Mouse (Mus musculus): ENCODE results near the gene Vps35l.

Vps35l gene

DNA sequence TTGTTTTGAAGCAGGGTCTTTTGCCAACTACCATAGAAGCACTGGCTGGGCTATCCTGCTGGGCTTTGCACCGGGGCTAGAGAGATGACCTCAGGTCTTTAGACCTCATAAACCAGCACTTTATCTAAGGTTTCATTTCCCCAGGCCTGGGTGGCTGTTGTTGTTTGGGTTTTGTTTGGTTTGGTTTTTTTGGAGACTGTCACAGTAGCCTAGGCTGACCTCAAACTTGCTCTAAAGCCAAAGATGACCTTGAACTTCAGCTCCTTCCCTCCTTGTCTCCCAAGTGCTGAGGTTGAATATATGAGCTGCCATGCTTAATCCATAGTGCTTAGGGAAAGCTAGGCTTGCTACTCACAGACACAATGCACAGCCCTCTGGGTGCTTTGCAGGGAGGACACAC is 79.6 kb downstream of the Vps35l start:
- no peak for DNase-seq (ENCODE audit: low read depth, low spot score)

GRCm38 (mm10) chr7:118821356-118821755 is 81.3 kb downstream of the Vps35l start:
- no peak for DNase-seq (ENCODE audit: low read depth, low spot score)

- DNase-seq (ENCODE audit: low read depth, low spot score) = no peak
Measured at GRCm38 (mm10) chr7:118821887-118822556, 82.0 kb downstream of the Vps35l start.

- peak; percentile 6 for DNase-seq (ENCODE audit: low read depth, low spot score)
Measured at GRCm38 (mm10) chr7:118824451-118824850, 84.4 kb downstream of the Vps35l start.

- no peak for DNase-seq (ENCODE audit: low read depth, low spot score)
Measured at GRCm38 (mm10) chr7:118827975-118828416, 88.0 kb downstream of the Vps35l start.

DNA sequence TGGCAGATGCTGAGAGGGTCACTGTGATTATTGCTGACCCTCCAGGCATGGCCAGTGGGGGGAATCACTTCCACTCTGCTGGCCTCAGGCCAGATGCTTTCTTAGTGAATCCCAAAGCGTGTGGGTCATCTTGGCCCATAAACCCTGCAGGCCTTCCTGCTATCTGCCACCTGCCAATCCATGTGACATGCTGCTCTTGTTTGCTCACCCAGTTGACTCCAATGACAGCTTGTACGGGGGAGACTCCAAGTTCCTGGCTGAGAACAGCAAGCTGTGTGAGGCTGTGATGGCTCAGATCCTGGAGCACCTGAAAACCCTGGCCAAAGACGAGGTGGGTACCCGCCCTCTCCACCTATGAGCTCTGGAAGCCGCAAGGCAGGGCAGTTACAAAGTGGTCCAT is 97.9 kb downstream of the Vps35l start:
- no peak for DNase-seq (ENCODE audit: low read depth, low spot score)

GRCm38 (mm10) chr7:118841030-118841745 is 101.2 kb downstream of the Vps35l start:
- no peak for DNase-seq (ENCODE audit: low read depth, low spot score)

DNA sequence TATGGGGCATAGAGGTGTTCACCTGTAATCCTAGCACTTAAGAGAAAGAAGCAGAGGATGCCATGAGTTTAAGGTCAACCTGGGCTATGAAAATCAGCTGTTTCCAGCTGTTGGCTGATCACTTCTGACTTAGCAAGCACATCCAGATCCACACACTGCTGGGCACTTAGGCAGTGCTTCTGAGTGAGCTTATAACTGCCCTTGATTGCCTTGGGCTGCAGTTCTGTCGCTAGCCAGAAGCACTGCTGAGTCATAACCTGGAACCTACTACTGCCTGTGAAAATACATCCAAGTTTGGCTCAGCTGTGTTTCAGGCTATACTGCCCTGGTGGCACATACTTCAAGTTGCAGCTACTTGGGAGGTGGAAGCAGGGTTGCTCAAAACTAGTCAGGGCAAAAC is 101.8 kb downstream of the Vps35l start:
- DNase-seq (ENCODE audit: low read depth, low spot score) = no peak

GRCm38 (mm10) chr7:118842938-118843337 is 102.9 kb downstream of the Vps35l start:
- no peak for DNase-seq (ENCODE audit: low read depth, low spot score)

- no peak for DNase-seq (ENCODE audit: low read depth, low spot score)
Measured at GRCm38 (mm10) chr7:118845141-118845540, 105.1 kb downstream of the Vps35l start.

DNA sequence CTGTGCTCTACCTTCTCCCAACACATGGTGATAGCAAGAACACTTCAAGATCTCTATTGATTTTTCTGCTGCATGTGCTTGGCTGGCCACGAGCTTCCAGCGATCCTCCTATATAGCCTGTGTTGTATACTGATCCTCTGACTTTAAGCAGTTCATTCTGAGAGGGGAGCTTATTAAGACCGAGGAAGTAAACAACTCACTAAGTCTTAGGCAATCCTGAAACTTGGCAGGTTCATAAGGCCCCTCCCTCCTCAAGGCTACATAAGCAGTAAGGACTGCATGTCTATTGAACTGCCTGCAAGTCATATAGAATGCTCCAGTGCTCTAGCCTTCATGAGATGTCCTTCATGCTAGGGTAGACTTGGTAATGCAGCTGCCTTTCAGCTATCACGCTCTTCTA is 106.3 kb downstream of the Vps35l start:
- no peak for DNase-seq (ENCODE audit: low read depth, low spot score)

DNA sequence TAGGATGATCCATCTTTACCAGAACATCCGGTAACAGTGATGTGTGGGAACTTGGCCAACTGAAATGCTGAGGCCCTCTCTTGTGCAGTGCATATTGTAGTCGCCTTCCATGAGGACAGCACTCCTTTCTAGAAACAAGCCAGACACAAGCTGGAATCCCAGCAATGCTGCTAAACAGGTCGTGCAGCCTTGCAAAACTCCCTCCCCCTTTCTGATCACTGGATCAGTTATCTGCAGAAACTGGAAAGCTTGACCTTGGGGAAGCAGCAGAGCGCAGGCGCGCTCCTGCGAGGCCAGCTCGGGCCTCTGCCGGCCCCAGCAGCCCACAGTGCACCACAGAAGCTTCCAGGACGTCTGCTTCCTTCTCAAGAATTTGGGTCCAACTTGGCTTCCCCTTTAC is 108.8 kb downstream of the Vps35l start:
- DNase-seq (ENCODE audit: low read depth, low spot score) = peak; percentile 39

- no peak for DNase-seq (ENCODE audit: low read depth, low spot score)
Measured at GRCm38 (mm10) chr7:118849543-118850250, 109.7 kb downstream of the Vps35l start.

- no peak for DNase-seq (ENCODE audit: low read depth, low spot score)
Measured at GRCm38 (mm10) chr7:118850676-118851290, 110.8 kb downstream of the Vps35l start.

- no peak for DNase-seq (ENCODE audit: low read depth, low spot score)
Measured at GRCm38 (mm10) chr7:118851571-118851970, 111.5 kb downstream of the Vps35l start.

DNA sequence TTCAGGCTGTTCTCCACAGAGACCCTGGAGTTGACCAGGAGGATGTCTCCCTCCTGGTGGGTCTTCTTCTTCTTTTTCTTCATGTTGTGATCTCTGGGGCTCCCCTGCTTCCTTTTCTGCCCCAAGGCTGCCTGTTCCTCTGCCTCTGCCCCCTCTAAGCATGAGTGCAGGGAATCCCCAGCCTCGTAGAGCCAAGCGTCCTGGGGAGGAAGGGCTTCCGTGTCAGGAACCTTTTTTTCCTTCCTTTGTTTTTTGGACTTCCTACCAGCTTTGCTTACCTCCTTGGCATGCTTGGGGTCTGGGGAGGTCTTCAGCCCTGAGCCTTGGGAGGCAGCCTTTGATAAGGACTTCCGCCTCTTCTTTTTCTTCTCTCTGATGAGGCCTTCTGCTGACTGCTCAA is 112.6 kb downstream of the Vps35l start:
- DNase-seq (ENCODE audit: low read depth, low spot score) = no peak

DNA sequence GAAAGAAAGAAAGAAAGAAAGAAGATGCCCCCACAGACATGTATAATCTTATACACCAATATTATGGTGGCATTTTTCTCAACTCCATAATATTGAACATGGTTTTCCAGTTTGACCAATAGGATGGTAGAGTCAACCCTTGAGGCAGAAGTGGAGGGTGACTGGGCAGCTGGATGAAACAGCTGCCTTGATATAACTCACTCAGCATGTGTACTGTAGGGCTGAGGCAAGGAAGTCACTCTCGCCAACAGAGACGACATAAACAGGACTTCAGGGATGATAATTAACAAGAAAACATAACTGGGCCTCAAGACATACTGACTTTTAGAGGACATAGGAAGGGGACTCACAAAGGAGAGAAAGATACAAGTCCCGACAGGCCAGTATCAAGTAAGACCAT is 114.6 kb downstream of the Vps35l start:
- DNase-seq (ENCODE audit: low read depth, low spot score) = no peak

DNA sequence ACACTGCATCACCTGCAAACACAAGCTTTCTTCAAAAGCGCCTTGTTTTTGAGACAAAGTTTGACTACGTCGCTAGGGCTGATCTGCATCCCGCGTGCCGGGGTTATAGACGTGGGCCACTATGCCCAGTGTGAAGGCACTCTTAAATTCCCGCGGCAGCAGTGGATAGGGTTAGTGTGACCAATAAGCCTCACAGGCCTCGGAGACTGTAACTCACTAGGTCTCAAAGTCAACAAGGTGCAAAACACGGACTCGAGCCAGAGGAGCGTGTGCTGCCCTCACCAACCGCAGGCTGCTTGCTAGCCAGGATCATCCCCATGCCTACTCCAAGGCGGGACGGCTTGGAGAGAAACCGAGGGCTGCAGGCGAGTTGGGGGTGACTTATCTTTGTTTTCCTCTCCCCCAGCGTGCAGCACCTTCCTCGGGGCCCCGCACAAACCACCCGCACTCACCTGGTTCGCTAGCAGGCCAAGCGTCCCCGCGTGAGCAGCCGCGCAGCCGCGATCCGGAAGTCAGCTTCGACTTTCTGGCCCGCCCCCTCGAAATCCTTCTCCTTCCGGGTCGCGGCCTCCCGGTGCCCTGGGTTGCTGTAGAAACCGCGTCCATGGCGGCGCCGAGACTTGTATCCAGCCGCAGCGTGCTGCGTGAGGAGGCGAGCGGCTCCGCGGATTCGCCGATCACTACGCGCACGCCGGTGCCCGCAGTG is 115.3 kb downstream of the Vps35l start, which contains the start of gene Iqck:
TSS of gene Iqck (plus strand) at position 582 of the 706 bp plus-strand sequence.
- peak; percentile 90 for DNase-seq (ENCODE audit: low read depth, low spot score)

- no peak for DNase-seq (ENCODE audit: low read depth, low spot score)
Measured at GRCm38 (mm10) chr7:118855877-118856304, 115.9 kb downstream of the Vps35l start, which contains the start of gene Knop1. TSS of gene Knop1 (minus strand) at chr7:118856254.

DNA sequence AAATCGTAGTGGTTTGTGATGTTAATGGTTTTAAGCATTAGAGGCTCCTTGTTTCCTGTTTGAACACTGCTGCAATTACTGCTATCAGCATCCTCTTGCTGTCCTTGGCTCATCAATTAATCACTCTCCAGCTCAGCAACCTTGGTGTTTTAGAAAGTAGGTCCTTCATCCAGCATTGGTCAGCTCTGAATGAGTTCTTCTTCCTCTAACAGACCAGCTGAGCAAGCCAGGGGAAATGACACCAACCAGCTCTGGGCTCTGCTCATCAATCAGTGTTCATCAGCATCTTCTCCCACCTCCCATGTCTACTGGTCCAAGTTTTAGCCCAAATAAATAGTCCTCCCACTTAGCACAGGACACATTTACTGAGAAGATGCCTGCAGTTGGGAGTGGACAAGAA is 118.6 kb downstream of the Vps35l start:
- no peak for DNase-seq (ENCODE audit: low read depth, low spot score)

GRCm38 (mm10) chr7:118865362-118865761 is 125.3 kb downstream of the Vps35l start:
- DNase-seq (ENCODE audit: low read depth, low spot score) = no peak
